Mouse (Mus musculus): Measurements from ENCODE around the gene Hmgn1.

DNA sequence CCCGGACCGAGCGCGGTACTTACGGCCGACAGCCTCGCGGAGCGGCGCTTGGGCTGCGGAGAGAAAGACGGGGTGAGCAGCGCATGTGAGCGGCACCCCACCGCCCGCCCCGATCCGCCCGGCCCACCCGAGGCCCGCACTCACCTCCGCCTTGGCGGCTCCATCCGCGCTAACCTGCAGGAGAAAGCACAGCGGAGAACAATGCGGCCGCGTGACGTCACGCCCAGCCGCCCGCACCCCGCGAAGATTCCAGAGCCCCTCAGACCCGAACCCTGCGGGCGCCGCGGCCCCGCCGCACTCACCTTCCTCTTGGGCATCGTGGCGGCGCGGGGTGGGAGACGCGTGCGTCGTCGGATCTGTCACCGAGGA is 257 bp downstream of the Hmgn1 start:
- TF ChIP-seq MAX (IDR thresholded peaks at IDR 0.05; ENCODE audit: low read depth) (no peak), POLR2A (IDR thresholded peaks at IDR 0.05; ENCODE audit: insufficient read length, low read depth) (no peak), CEBPB (IDR thresholded peaks at IDR 0.05; ENCODE audit: insufficient read depth, poor library complexity, severe bottlenecking) (no peak), USF1 (IDR thresholded peaks at IDR 0.05; ENCODE audit: low read depth) (no peak), POLR2AphosphoS2 (IDR thresholded peaks at IDR 0.05; ENCODE audit: insufficient read length, low read depth) (no peak), MYOD1 (IDR thresholded peaks at IDR 0.05; ENCODE audit: control insufficient read depth in 1 of 3, insufficient read length in 2 of 3, low read depth in 2 of 3) (peak in 1 of 3 experiments; percentile 10), TCF12 (IDR thresholded peaks at IDR 0.05; ENCODE audit: insufficient read depth, poor library complexity, severe bottlenecking) (no peak), E2F4 (IDR thresholded peaks at IDR 0.05; ENCODE audit: insufficient read depth) (no peak), MYOG (IDR thresholded peaks at IDR 0.05; ENCODE audit: control insufficient read depth in 1 of 3, insufficient read depth in 1 of 3, insufficient read length in 2 of 3, low read depth in 2 of 3) (no peak), TCF3 (IDR thresholded peaks at IDR 0.05; ENCODE audit: insufficient read length, low read depth) (no peak), REST (IDR thresholded peaks at IDR 0.05; ENCODE audit: insufficient read depth, insufficient read length) (no peak)

All from myocyte (in vitro differentiated cells).